Mouse (Mus musculus) brain, embryonic 14.5 days (tissue): ENCODE results near the gene Fam193b.
A peak's percentile ranks its signal among the peaks of the same experiment; 100 is the strongest.

Experiments used
- CTCF ChIP-seq: fragments of 200-500 bp; IDR thresholded peaks from 2 replicates; pipeline ENCODE4 v1.5.1; 2012; ENCODE audit warnings: inconsistent platforms, mild to moderate bottlenecking, moderate library complexity, borderline replicate concordance; ENCODE audit not compliant: insufficient read depth, insufficient read length; ENCODE audit errors: extremely low read depth
- POLR2A ChIP-seq: fragments of 200-500 bp; IDR thresholded peaks from 2 replicates; pipeline ENCODE4 v1.6.1; 2012; ENCODE audit warnings: mild to moderate bottlenecking, inconsistent platforms, borderline replicate concordance; ENCODE audit not compliant: poor library complexity, insufficient read depth, insufficient read length, severe bottlenecking; ENCODE audit errors: extremely low read depth

DNA sequence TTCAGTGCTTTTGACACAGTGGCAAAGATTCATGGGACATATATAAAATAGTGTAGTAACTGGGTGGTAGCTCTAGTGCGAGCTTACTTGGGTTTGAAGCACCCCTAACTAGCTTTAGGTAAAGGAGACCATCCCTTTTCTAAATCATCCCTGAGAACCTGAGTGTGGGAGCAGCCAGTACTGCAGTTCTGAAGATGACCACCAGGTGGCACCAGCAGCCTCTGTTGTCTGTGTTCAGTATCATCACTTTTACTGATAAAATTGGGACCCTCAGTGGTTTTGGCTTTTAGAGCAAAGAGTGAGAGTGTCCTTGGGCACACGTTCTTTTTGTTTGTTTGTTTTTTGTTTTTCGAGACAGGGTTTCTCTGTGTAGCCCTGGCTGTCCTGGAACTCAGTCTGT, 30.7 kb upstream of the Fam193b start:
- TF ChIP-seq CTCF = peak; percentile 93
- TF ChIP-seq POLR2A = no peak
